Mouse (Mus musculus) intestine, embryonic 16.5 days (tissue): ENCODE measurements around the gene Tfrc. TPM values are rescaled to one million over a fixed set of nuclear protein-coding genes. Genes with fewer than 3 reads are reported as not detected.
"Not testable (repeated sequence)": the region's sequence is repeated elsewhere in the genome, so short reads cannot be mapped to it uniquely, and the experiment has no call there.

ENCODE experiments used
- ATAC-seq: fragments of 200-750 bp; cut with Nextera tagmentation; 2 replicates; pipeline ENCODE4 v1.8.0; 2017; ENCODE audit warnings: moderate TSS enrichment, moderate library complexity
- H3K27ac ChIP-seq: fragments of 300-500 bp; sonication (generic); 2 replicates; pipeline ENCODE4 v1.5.1; 2014; ENCODE audit warnings: mild to moderate bottlenecking, low read length
- H3K27me3 ChIP-seq: fragments of 300-500 bp; sonication (generic); replicated peaks from 2 replicates; pipeline ENCODE4 v1.6.1; 2014; ENCODE audit warnings: low read length, control low read depth, mixed read lengths; ENCODE audit not compliant: control insufficient read depth, insufficient read depth
- H3K36me3 ChIP-seq: fragments of 300-500 bp; sonication (generic); 2 replicates; pipeline ENCODE4 v1.6.1; 2014; ENCODE audit warnings: low read length, control low read depth; ENCODE audit not compliant: control insufficient read depth, insufficient read depth
- H3K4me1 ChIP-seq: fragments of 300-500 bp; sonication (generic); 2 replicates; pipeline ENCODE4 v1.6.1; 2014; ENCODE audit warnings: low read length, control low read depth, mixed read lengths; ENCODE audit not compliant: control insufficient read depth, insufficient read depth
- H3K4me2 ChIP-seq: fragments of 300-500 bp; sonication (generic); 2 replicates; pipeline ENCODE4 v1.6.1; 2014; ENCODE audit warnings: low read depth, low read length, control low read depth
- H3K4me3 ChIP-seq: fragments of 300-500 bp; sonication (generic); 2 replicates; pipeline ENCODE4 v1.5.1; 2014; ENCODE audit warnings: mild to moderate bottlenecking, low read length
- H3K9ac ChIP-seq: fragments of 300-500 bp; sonication (generic); 2 replicates; pipeline ENCODE4 v1.6.1; 2014; ENCODE audit warnings: low read depth, low read length
- H3K9me3 ChIP-seq: fragments of 300-500 bp; sonication (generic); 2 replicates; pipeline ENCODE4 v1.6.1; 2016; ENCODE audit warnings: low read length, control low read depth; ENCODE audit not compliant: control insufficient read depth
- WGBS: fragments of 180-500 bp; shearing (Covaris S2); extraction: QIAGEN DNeasy Blood & Tissue Kit; methylation state at CpG from one replicate; pipeline ENCODE4 v1.1.7; 2014; 5-methylcytosine and 5-hydroxymethylcytosine counted together
- polyA plus RNA-seq: library from polyadenylated mRNA; unstranded; fragments of >200 nt; fragmentation: Nextera tagmentation; extraction: Ambion mirVana; gene quantifications from 2 replicates; pipeline ENCODE4 v1.2.1, GENCODE M21; 2015

Gene Tfrc
- polyA plus RNA-seq, 1 experiment from 2014 or later, result 64.9 TPM

DNA sequence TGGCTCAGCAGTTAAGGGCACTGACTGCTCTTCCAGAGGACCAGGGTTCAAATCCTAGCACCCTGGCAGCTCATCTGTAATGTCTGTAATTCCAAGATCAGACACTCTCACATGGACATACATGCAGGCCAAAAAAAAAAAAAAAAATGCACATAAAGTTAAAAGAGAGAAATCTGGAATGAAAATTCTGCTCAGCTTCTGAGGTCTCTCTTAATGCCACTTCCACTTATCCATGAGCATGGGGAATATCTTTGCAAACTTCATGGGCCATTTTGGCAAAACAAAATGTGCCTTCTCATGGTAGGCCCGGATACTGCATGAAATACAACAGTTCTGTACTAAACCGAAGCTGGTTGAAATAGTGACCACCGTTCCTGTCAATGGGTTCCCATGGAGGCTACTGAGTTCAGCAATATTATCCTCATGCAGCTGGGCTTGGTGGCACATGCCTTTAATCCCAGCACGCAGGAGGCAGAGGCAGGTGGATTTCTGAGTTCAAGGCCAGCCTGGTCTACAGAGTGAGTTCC is 24.8 kb downstream of the Tfrc start:
- no peak overlapping the region for H3K4me2 ChIP-seq
- H3K4me1 ChIP-seq, result no peaks in the 10 kb centered on the region
- H3K27ac ChIP-seq, result no peak overlapping the region
- peaks cover 2% of the 10 kb centered on the region; the same call in 1 of the 2 replicates for H3K36me3 ChIP-seq
- WGBS, result 87% methylated on average over 4 of the region's 4 CpGs
- no peak overlapping the region for H3K9ac ChIP-seq
- H3K4me3 ChIP-seq, result no peak overlapping the region
- H3K27me3 ChIP-seq, result no peaks in the 10 kb centered on the region
- no peak for ATAC-seq
- no peaks in the 10 kb centered on the region for H3K9me3 ChIP-seq

DNA sequence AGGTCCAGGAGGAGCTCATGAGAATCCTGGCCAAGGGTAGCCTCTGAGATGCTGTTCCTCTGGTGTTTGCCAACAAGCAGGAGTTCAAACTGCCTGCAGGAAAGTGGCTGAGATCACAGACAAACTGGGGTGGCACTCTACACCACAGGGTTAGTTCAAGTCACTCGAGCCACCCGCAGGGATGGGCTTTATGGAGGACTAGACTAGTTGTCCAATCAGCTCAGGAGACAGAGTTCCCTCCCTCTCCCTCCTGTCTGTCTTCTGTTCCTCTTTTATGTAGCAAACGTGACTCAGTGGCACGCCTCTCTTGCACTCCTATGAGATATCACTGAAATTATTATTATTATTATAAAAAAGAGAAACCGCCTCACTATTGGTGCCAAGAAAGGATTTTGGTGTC is 25.5 kb downstream of the Tfrc start:
- Histone ChIP-seq H3K27me3 (no peaks in the 10 kb centered on the region), H3K36me3 (peaks cover 2% of the 10 kb centered on the region; the same call in 1 of the 2 replicates), H3K9me3 (no peaks in the 10 kb centered on the region), H3K27ac (no peak overlapping the region), H3K9ac (no peak overlapping the region), H3K4me2 (no peak overlapping the region), H3K4me3 (no peak overlapping the region), H3K4me1 (no peaks in the 10 kb centered on the region)
- ATAC-seq, result no peak
- 81% methylated on average over 5 of the region's 5 CpGs for WGBS

DNA sequence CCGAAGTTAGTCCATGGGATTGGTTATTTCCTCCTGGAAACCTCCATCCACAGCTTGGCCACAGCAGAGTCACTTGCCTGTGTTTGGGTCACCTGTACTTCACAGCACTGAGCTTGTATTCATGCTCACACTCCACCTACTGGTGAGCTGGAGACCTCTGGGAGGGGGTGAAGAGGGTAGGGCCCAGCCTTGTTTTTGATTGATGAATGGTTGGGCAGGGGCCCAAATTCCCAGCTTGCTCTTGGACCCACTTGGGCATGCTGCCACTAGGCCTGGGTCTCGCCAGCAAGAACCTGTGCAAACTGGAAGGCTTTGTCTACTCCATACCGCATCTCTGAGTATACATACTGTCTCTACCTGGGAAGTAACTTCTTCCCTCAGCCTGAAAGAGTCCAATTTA is 26.6 kb downstream of the Tfrc start:
- WGBS, result 77% methylated on average over 3 of the region's 3 CpGs
- H3K36me3 ChIP-seq, result no peaks in the 10 kb centered on the region
- no peaks in the 10 kb centered on the region for H3K4me1 ChIP-seq
- no peak for ATAC-seq
- H3K9me3 ChIP-seq, result no peaks in the 10 kb centered on the region
- no peak overlapping the region for H3K4me2 ChIP-seq
- no peak overlapping the region for H3K4me3 ChIP-seq
- H3K27me3 ChIP-seq, result no peaks in the 10 kb centered on the region
- no peak overlapping the region for H3K27ac ChIP-seq
- no peak overlapping the region for H3K9ac ChIP-seq

DNA sequence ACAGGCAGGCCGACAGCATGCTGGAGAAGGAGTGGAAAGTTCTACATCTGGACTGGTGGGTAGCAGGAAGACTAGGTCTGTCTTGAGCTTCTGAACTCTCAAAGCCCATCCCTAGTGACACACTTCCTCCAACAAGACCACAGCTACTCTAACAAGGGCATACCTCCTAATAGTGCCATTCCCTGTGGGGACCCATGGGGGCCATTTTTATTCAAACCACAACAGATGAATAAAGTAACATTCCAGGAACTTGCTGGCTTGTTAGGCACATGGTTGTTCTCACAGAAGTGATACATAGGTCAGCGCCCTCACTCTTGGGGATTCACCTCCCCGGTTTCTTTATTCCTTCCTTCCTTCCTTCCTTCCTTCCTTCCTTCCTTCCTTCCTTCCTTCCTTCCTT is 27.6 kb downstream of the Tfrc start:
- no peaks in the 10 kb centered on the region for H3K4me1 ChIP-seq
- no peaks in the 10 kb centered on the region for H3K9me3 ChIP-seq
- H3K9ac ChIP-seq, result no peak overlapping the region
- no peak overlapping the region for H3K4me3 ChIP-seq
- no peak overlapping the region for H3K27ac ChIP-seq
- H3K27me3 ChIP-seq, result no peaks in the 10 kb centered on the region
- no peak for ATAC-seq
- H3K4me2 ChIP-seq, result no peak overlapping the region
- 90% methylated on average over 3 of the region's 3 CpGs for WGBS
- no peaks in the 10 kb centered on the region for H3K36me3 ChIP-seq

DNA sequence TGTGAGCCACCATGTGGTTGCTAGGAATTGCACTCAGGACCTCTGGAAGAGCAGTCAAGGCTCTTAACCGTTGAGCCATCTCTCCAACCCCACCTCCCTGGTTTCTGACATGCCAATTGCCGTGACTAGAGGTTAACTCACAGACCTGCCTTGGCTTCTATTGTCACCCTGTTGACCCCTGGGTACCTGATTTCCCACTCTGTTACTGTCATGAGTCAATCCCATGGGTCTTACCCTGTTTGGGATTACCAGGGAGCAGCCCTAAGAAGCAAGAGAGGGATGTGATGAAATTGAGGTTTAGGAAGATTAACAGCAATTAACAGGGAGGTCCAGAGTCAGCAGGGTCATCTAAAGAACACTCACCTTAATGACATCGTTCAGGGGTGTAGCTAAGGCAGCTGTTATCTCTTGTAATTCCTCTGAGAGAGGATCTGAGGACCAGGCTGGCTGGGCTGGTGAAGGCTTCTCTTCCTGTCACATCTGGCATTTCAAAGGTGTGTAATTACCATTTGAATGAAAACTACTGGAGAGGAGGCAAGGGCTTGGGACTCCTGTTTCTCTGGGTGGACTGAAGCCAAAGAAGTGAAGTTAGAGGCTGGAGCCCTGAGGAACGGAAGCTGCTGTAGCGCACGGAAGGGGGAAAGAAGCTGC is 28.3 kb downstream of the Tfrc start:
- no peak overlapping the region for H3K9ac ChIP-seq
- no peaks in the 10 kb centered on the region for H3K9me3 ChIP-seq
- no peak overlapping the region for H3K4me3 ChIP-seq
- H3K4me1 ChIP-seq, result no peaks in the 10 kb centered on the region
- no peak overlapping the region for H3K4me2 ChIP-seq
- H3K36me3 ChIP-seq, result no peaks in the 10 kb centered on the region
- H3K27me3 ChIP-seq, result no peaks in the 10 kb centered on the region
- WGBS, result 30% methylated on average over 6 of the region's 6 CpGs
- H3K27ac ChIP-seq, result no peak overlapping the region
- ATAC-seq, result no peak

DNA sequence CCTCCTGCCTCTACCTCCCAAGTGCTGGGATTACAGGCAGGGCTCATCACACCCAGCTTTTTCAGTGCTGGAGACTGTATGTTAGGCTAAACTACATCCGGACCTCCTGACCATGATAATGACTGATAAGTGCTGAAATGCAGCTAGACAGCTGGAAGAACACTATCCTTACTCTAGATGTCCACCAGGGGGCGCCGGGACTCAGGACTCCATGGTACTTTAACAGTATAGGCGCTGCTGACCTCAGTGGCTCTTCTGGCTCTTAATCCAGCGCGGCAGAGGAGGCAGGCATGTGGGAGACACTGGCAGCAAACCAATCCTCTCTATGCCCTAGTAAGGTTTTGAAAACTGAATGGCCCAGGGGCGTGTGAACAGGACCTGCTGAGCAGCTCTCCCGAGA is 29.8 kb downstream of the Tfrc start:
- Histone ChIP-seq H3K9me3 (no peaks in the 10 kb centered on the region), H3K4me1 (no peaks in the 10 kb centered on the region), H3K9ac (no peak overlapping the region), H3K27ac (no peak overlapping the region), H3K27me3 (no peaks in the 10 kb centered on the region), H3K4me3 (no peak overlapping the region), H3K4me2 (no peak overlapping the region), H3K36me3 (no peaks in the 10 kb centered on the region)
- WGBS, result 9% methylated on average over 8 of the region's 8 CpGs
- peak; percentile 61 for ATAC-seq

DNA sequence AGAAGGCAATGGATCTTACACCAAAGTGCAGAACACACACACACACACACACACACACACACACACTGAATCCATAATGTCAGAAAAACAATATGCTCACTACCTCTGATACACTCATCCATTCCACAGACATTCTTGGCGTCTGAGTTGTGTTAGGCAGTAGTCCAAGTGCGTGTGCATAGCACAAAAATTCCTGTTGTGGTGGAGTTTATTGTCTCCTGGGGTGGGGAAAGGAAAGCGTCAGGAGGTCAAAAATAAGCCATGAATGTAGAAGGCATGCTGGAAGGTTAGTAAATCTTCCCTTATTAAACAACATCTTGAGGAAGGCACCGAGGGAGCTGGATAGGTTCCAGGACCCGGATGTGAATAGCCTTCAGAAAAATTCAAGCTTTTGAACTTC is 31.4 kb downstream of the Tfrc start:
- H3K9ac ChIP-seq, result no peak overlapping the region
- 42% methylated on average over 5 of the region's 5 CpGs for WGBS
- no peaks in the 10 kb centered on the region for H3K9me3 ChIP-seq
- no peak overlapping the region for H3K4me3 ChIP-seq
- no peaks in the 10 kb centered on the region for H3K27me3 ChIP-seq
- no peaks in the 10 kb centered on the region for H3K36me3 ChIP-seq
- H3K4me2 ChIP-seq, result no peak overlapping the region
- H3K27ac ChIP-seq, result no peak overlapping the region
- no peak for ATAC-seq
- peaks cover 5% of the 10 kb centered on the region for H3K4me1 ChIP-seq

DNA sequence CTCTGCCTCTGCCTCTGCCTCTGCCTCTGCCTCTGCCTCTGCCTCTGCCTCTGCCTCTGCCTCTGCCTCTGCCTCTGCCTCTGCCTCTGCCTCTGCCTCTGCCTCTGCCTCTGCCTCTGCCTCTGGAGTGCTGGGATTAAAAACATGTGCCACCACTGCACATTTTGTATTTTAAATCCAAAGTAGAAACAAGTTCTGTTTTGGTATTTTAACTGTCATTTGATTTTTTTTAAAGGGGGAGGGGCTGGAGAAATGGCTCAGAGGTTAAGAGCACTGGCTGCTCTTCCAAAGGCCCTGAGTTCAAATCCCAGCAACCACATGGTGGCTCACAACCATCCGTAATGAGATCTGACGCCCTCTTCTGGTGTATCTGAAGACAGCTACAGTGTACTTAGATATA is 32.0 kb downstream of the Tfrc start:
- not testable (repeated sequence) for ATAC-seq, H3K27me3 ChIP-seq, H3K9me3 ChIP-seq, H3K9ac ChIP-seq, H3K4me2 ChIP-seq, H3K36me3 ChIP-seq, H3K27ac ChIP-seq, H3K4me3 ChIP-seq
- WGBS, result 74% methylated on average over 2 of the region's 2 CpGs
- H3K4me1 ChIP-seq, result peaks cover 11% of the 10 kb centered on the region

DNA sequence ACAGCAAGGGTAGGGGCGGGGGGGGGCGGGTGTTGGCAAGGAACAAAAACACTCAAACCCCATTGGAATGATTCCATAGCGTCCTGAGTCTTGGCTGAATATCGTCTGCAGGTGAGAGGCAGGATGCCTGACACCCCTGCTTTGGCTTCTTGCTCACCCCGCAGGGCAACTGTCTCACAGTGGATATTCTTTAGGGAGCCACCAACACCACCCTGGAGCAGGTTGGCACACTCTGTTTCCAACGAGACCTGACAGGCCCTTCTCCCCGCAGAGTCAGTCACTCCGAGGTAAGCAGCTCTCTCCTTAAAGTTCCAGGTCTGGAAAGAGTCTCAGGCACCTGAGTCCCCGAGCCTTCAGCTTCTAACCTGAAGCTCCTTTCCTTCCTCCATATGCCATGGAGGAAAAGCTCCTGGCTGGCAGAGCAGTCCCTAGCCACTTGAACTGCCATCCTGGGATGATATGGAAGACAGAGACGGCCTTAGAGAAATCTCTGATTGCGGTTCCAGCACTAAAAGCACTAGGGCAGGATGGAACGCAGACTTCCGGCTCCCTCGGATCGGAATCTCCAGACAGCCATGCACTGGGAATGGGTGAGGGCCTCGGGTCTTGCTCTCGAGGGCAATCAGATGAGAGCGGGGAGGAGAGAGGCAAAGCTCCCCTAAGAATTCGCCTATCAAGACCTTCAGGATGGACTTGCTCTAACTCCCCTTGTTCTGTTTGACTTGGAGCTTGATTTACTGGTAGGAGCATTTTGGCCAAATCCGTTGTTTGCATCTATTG is 32.9 kb downstream of the Tfrc start:
- H3K4me1 ChIP-seq, result peaks cover 19% of the 10 kb centered on the region
- H3K27ac ChIP-seq, result no peak overlapping the region
- H3K27me3 ChIP-seq, result no peaks in the 10 kb centered on the region
- no peak overlapping the region for H3K4me3 ChIP-seq
- no peaks in the 10 kb centered on the region for H3K9me3 ChIP-seq
- H3K9ac ChIP-seq, result no peak overlapping the region
- no peaks in the 10 kb centered on the region for H3K36me3 ChIP-seq
- ATAC-seq, result no peak
- H3K4me2 ChIP-seq, result no peak overlapping the region
- 64% methylated on average over 19 of the region's 20 CpGs for WGBS
